Mouse (Mus musculus) thymus, postnatal 36 days (tissue): ENCODE measurements around the gene Fthl17f.
"Not testable (repeated sequence)": the region's sequence is repeated elsewhere in the genome, so short reads cannot be mapped to it uniquely, and the experiment has no call there.

Experiments used
- DNase-seq, 2 experiments: peaks; one replicate each; pipeline ENCODE4 v3.0.0; 2022; ENCODE audit warnings: mixed read lengths in 2 of 2

Fthl17f gene

GRCm38 (mm10) chrX:9062715-9063114 lies at the start of gene Fthl17f:
Gene Fthl17f (plus strand): TSS chrX:9063015.
- not testable (repeated sequence) for DNase-seq

- DNase-seq: no peak
Observed at GRCm38 (mm10) chrX:9016079-9016478, 46.7 kb upstream of the Fthl17f start.

DNA sequence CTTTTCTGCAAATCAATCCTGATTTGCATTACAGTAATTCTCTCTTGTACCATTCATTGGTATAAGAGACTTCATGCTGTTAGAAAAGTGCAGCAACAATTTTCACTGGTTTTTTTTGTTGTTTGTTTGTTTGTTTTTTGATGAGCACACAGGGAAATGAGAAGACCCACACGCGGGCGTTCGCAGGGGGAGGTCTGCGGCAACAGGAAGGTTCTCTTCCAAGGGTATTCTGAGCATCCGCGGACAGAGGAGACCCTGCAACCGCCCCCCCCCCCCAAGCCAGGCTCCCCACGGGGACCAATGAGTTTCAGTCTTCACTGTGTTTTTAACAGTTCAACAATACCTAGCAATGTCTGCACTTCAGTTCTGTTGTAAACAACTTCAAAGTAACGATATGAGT lies 43.3 kb upstream of the Fthl17f start:
- DNase-seq: no peak

DNA sequence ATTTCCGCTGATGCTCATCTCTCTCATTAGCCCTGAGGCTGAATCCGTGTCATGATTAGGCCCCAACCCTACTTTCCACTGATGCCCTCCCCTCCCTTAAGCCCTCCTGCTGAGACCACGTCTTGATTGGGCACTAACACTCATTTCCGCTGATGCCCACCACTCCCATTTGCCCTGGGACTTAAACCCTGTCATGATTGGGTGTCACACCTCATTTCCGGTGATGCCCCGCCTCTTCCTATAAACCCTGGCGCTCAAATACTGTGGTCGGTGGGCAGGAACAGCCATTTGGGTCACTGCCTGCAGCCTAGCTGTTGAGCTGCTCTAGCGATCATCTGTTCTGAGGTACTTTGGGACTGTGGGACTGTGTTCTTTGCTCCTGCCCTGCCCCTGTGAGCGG lies 29.6 kb upstream of the Fthl17f start, which contains the start of gene Fthl17e:
Gene Fthl17e (plus strand): TSS at position 301 of the 400 bp plus-strand sequence.
- not testable (repeated sequence) for DNase-seq

- peak; percentile 9 for DNase-seq
Observed at GRCm38 (mm10) chrX:9041611-9042010, 21.2 kb upstream of the Fthl17f start.

DNA sequence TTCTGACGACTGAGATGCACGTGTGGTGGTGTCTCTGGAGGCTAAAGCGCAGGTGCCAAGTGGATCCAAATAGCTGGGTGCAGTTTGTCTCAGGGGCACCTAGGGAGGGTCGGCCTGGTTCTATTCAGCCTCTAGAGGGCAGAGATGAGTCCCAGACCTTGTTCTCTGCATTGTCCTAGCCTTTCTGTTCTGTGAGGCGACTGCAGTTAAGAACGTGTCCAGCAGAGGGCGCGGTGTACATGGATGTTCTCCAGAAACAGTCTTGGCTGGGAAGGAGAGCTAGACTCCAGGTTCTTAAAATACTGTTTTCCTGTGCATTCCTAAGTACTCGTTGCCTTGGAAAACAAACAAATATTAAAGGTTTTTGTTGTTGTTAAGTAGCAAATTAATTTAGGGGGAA lies 1.9 kb upstream of the Fthl17f start:
- DNase-seq: peak; percentile 51 to 62

DNA sequence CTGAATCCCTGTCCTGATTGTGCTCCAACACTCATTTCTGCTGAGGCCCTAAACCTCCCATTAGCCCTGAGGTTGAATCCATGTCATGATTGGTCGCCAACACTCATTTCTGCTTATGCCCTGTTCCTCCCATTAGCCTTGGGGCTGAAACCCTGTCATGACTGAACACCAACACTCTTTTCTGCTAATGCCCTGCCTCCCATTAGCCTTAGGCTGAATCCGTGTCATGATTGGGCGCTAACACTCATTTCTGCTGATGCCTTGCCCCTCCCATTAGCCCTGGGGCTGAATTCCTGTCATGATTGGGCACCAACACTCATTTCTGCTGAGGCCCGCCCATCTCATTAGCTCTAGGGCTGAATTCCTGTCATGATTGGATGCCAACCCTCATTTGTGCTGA lies 714 bp upstream of the Fthl17f start:
- no peak for DNase-seq

DNA sequence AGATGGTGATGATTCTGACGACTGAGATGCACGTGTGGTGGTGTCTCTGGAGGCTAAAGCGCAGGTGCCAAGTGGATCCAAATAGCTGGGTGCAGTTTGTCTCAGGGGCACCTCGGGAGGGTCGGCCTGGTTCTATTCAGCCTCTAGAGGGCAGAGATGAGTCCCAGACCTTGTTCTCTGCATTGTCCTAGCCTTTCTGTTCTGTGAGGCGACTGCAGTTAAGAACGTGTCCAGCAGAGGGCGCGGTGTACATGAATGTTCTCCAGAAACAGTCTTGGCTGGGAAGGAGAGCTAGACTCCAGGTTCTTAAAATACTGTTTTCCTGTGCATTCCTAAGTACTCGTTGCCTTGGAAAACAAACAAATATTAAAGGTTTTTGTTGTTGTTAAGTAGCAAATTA lies 14.9 kb downstream of the Fthl17f start:
- DNase-seq: peak; percentile 53 to 74

- not testable (repeated sequence) for DNase-seq
Observed at GRCm38 (mm10) chrX:9095066-9095465, 32.3 kb downstream of the Fthl17f start.

DNA sequence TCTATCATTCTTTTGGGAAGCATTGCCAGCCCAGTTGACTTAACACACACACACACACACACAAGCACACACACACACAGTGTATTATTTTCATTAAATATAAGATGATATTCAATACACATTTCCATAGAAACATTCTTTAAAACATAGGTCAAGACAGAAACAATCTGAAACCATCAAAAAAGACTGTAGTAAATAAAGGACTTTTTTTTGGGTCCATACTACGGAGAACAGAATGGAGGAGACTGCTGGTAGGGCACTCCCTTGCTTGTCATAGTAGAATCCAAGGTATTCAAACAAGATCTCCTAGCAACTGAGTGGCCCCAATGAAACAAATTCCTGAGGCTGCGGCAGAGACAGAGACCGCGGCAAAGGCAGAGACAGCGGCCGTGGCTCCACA lies 41.4 kb downstream of the Fthl17f start, which contains the start of gene 4930402K13Rik:
Gene 4930402K13Rik (plus strand): TSS at position 301 of the 400 bp plus-strand sequence.
- no peak for DNase-seq

DNA sequence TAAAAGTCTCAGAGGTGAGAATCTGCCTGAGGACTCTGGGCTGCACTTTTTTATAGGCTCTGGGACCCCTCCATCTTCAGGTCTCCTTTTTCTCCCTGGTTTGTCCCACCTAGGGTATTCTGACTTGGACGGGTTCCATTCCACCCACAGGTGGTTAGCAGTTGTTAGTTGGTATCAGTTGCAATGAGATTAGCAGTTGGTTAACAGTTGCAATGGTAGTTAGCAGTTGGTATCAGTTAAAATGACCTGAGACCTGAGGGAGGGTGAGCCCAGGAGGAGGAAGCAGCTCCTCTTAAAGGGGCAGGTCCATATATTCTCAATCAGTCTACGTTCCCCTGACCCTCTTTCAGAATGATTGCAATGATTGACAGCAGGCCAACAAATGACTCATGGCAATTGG lies 47.6 kb downstream of the Fthl17f start:
- DNase-seq: no peak
